Mouse (Mus musculus): ENCODE data around the gene Rnpepl1. TPM values are rescaled to one million over a fixed set of nuclear protein-coding genes. Genes with fewer than 3 reads are reported as not detected.

Gene Rnpepl1
- polyA plus RNA-seq, 1 experiment = 164 TPM

DNA sequence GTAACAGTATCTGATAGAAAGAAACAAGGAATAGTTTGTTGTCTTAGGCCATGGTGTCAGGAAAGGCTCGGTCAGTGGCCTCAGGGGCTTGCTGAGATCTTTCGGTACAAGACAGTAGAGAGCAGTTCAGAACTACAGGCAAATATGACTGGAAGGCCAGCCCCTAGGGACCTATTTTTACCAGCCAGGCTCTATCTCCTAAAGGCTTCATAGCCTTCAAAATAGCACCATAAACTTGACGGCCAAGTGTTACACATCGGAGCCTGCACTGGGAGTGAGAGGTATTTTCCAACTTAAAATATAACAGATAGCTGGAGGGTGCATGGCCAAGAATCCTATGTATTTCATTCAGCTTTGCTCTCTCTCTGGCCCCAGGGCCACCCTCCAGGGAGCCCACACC lies 10.9 kb downstream of the Rnpepl1 start:
- no peak for DNase-seq (ENCODE audit: low read depth in 1 of 2, low spot score in 2 of 2)
- no peaks in the 10 kb centered on the region for H3K4me1 ChIP-seq (ENCODE audit: control insufficient read depth, insufficient read depth, insufficient read length)
- H3K27me3 ChIP-seq (ENCODE audit: control insufficient read depth, insufficient read depth, low read length) = no peaks in the 10 kb centered on the region
- no peak for TF ChIP-seq CTCF (IDR thresholded peaks at IDR 0.05; ENCODE audit: extremely low read depth, insufficient read depth, insufficient read length, insufficient replicate concordance)
- TF ChIP-seq POLR2A (IDR thresholded peaks at IDR 0.05; ENCODE audit: low read depth, low read length) = no peak
- peaks cover 36% of the 10 kb centered on the region for H3K36me3 ChIP-seq (ENCODE audit: control insufficient read depth, insufficient read depth, low read length)
- 96% methylated on average over 4 of the region's 4 CpGs for WGBS
- no peak overlapping the region for H3K4me3 ChIP-seq (ENCODE audit: extremely low read depth, insufficient read depth, insufficient read length)
- no peak overlapping the region for H3K27ac ChIP-seq (ENCODE audit: insufficient read depth, low read length)

DNA sequence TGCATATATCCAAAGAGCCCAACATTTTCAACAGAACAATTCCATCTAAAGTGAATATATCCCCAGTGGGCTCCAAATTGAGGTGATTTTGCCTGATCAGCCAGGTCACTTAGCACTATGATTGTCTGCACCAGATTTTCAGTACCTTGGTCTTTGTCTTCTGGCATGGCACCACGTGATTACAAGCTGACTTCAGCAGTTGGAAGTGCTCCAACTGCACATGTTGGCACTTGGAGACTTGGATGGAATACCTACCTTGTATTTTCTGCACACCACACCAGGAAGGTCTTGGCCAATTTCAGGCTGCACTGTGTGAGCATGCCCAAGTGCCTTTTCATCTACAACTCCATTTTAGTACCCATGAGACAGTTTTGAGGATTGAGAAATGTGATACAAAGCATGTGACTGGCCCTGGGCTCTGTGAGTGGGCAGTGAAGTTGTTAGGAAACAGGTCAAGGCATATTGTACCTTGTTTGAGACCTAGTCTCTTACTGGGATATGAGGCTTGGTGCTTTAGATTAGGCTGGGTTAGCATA lies 19.7 kb downstream of the Rnpepl1 start:
- no peaks in the 10 kb centered on the region for H3K36me3 ChIP-seq (ENCODE audit: control insufficient read depth, insufficient read depth, low read length)
- H3K4me3 ChIP-seq (ENCODE audit: extremely low read depth, insufficient read depth, insufficient read length) = no peak overlapping the region
- DNase-seq (ENCODE audit: low read depth in 1 of 2, low spot score in 2 of 2) = no peak
- H3K27ac ChIP-seq (ENCODE audit: insufficient read depth, low read length) = no peak overlapping the region
- TF ChIP-seq CTCF (IDR thresholded peaks at IDR 0.05; ENCODE audit: extremely low read depth, insufficient read depth, insufficient read length, insufficient replicate concordance) (no peak), POLR2A (IDR thresholded peaks at IDR 0.05; ENCODE audit: low read depth, low read length) (no peak)
- WGBS = 26% methylated on average over 1 of the region's 1 CpGs
- no peaks in the 10 kb centered on the region; the same call in 1 of the 2 replicates for H3K4me1 ChIP-seq (ENCODE audit: control insufficient read depth, insufficient read depth, insufficient read length)
- H3K27me3 ChIP-seq (ENCODE audit: control insufficient read depth, insufficient read depth, low read length) = no peaks in the 10 kb centered on the region

DNA sequence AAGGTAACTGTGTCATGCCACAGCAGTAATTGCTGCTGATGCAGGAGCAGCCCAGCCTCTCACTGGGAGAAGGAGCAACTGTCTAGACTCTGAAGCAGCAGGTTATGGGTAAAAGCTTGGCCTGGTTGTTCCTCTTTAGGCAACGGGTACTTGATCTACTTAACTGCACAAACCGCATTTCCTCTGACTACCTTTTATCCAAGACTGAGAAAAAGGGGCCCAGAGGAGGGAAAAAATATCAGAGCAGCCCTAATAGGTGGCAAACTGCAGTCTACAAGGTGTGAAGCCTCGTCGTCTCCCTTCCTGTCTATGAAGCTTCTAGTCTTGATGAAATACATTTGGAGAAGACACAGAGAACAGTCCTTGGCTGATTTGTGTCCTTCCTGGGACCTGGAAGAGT lies 23.0 kb downstream of the Rnpepl1 start:
- Histone ChIP-seq H3K4me3 (ENCODE audit: extremely low read depth, insufficient read depth, insufficient read length) (peak overlapping the region; percentile 58), H3K27me3 (ENCODE audit: control insufficient read depth, insufficient read depth, low read length) (no peaks in the 10 kb centered on the region), H3K27ac (ENCODE audit: insufficient read depth, low read length) (peak overlapping the region; percentile 84), H3K36me3 (ENCODE audit: control insufficient read depth, insufficient read depth, low read length) (no peaks in the 10 kb centered on the region), H3K4me1 (ENCODE audit: control insufficient read depth, insufficient read depth, insufficient read length) (no peaks in the 10 kb centered on the region; the same call in 1 of the 2 replicates)
- no peak for DNase-seq (ENCODE audit: low read depth in 1 of 2, low spot score in 2 of 2)
- WGBS = 40% methylated on average over 4 of the region's 4 CpGs
- no peak for TF ChIP-seq POLR2A (IDR thresholded peaks at IDR 0.05; ENCODE audit: low read depth, low read length)
- TF ChIP-seq CTCF (IDR thresholded peaks at IDR 0.05; ENCODE audit: extremely low read depth, insufficient read depth, insufficient read length, insufficient replicate concordance) = no peak

DNA sequence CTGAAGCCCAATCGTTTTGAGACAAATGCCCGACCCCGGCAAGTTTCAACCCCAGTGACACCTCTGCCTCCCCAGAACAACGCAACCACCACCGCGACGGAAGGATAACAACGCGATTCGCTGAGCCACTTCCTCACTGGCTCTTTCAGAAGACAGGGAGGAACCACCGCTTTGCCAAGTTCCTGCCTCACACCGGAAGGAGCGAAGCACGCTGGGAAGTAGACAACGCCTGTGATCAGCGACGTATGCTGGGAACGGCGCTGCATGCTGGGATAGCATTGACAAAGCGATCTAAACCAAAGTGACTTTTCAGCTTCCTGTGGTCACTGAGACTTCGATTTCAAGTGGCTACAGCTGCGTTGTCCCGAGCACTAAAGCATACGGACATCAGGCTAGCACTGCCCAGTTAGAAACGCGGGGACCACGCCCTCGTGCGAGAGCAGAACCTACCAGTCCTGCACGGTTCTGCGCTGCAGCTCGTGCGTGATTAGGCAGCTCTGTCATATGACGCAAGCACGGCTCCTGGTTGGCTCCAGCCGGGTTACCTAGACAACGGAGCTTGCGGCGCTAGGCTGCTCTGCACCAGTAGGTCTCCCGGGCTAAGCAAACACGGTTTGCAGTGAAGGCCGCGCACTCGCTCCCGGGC lies 23.7 kb downstream of the Rnpepl1 start, which contains the start of gene Capn10:
Gene Capn10 (plus strand): TSS at position 195 of the 646 bp plus-strand sequence.
- Histone ChIP-seq H3K27me3 (ENCODE audit: control insufficient read depth, insufficient read depth, low read length) (no peaks in the 10 kb centered on the region), H3K4me1 (ENCODE audit: control insufficient read depth, insufficient read depth, insufficient read length) (no peaks in the 10 kb centered on the region; the same call in 1 of the 2 replicates), H3K36me3 (ENCODE audit: control insufficient read depth, insufficient read depth, low read length) (peaks cover under 1% of the 10 kb centered on the region; the same call in 1 of the 2 replicates), H3K4me3 (ENCODE audit: extremely low read depth, insufficient read depth, insufficient read length) (peak within 1 kb of the TSS; percentile 58), H3K27ac (ENCODE audit: insufficient read depth, low read length) (peak within 1 kb of the TSS; percentile 84)
- DNase-seq (ENCODE audit: low read depth in 1 of 2, low spot score in 2 of 2) = peak; percentile 87 to 95
- TF ChIP-seq CTCF (IDR thresholded peaks at IDR 0.05; ENCODE audit: extremely low read depth, insufficient read depth, insufficient read length, insufficient replicate concordance) = no peak
- TF ChIP-seq POLR2A (IDR thresholded peaks at IDR 0.05; ENCODE audit: low read depth, low read length) = peak; percentile 82
- under 1% methylated on average over 45 of the region's 45 CpGs for WGBS

DNA sequence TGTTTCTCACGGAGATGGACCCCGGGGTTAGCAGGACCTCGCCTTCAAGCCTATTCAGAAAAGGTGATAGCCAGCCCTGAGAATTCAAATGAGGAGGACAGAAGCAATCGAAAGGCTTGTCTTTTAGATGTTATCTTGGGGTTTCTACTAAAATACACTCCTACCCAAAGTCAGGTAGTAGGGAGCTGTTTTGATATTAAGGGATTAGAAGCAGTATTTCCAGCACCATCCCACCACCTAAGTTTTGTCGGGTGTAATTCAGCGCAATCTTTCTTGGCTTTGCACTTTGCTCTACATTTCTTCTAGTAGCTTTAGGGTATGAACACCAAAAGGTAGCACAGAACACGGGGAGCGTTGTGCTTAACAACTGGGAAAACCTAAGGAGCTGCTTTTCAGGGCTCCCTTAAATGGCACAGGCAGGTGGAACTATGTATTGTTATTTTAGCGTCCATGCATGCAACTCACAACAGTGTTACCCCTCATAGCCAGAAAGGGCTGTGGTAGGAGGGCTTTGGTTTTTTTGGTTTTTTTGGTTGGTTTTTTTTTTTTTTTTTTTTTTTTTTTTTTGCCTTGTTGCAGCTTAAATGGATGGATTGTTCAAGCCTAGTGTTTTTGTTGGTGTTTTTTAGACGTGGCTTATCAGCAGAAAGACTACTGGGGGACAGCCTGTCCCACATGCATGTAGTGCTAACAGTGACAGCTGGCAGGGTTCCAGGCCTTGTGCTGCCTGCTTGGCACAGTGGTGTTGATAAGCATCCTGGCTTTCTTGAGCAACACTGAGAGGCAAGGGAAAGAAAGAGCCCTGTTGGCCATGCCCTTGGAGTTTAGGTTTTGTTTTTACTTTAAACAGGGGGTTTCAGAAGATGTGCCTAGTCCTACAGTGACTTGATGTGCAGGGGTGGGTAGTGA lies 24.7 kb downstream of the Rnpepl1 start:
- 14% methylated on average over 10 of the region's 10 CpGs for WGBS
- H3K4me1 ChIP-seq (ENCODE audit: control insufficient read depth, insufficient read depth, insufficient read length) = no peaks in the 10 kb centered on the region; the same call in 1 of the 2 replicates
- H3K36me3 ChIP-seq (ENCODE audit: control insufficient read depth, insufficient read depth, low read length) = peaks cover 6% of the 10 kb centered on the region; the same call in 1 of the 2 replicates
- H3K27ac ChIP-seq (ENCODE audit: insufficient read depth, low read length) = peak overlapping the region; percentile 84
- TF ChIP-seq POLR2A (IDR thresholded peaks at IDR 0.05; ENCODE audit: low read depth, low read length) = no peak
- no peak for TF ChIP-seq CTCF (IDR thresholded peaks at IDR 0.05; ENCODE audit: extremely low read depth, insufficient read depth, insufficient read length, insufficient replicate concordance)
- no peaks in the 10 kb centered on the region for H3K27me3 ChIP-seq (ENCODE audit: control insufficient read depth, insufficient read depth, low read length)
- peak overlapping the region; percentile 58 for H3K4me3 ChIP-seq (ENCODE audit: extremely low read depth, insufficient read depth, insufficient read length)
- DNase-seq (ENCODE audit: low read depth in 1 of 2, low spot score in 2 of 2) = no peak

DNA sequence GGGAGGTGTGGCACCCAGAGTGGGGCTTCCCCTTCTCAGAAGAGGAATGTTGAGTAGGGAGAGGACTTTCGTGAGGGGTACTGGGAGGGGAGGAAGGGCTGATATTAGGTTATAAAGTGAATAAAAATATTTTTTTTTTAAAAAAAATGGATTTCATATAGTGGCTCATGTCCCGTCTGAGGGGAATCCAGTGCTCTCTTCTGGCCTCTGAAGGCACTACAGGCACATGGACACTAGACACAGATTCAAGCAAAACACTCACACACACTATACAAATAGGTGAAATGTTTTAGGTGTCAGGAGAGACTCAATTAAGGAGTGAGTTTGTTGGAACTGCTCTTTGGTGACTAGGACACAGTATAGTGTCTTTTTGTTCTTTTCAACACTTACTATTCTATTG lies 25.4 kb downstream of the Rnpepl1 start:
- Histone ChIP-seq H3K27me3 (ENCODE audit: control insufficient read depth, insufficient read depth, low read length) (no peaks in the 10 kb centered on the region), H3K27ac (ENCODE audit: insufficient read depth, low read length) (no peak overlapping the region), H3K4me3 (ENCODE audit: extremely low read depth, insufficient read depth, insufficient read length) (no peak overlapping the region), H3K36me3 (ENCODE audit: control insufficient read depth, insufficient read depth, low read length) (peaks cover 8% of the 10 kb centered on the region), H3K4me1 (ENCODE audit: control insufficient read depth, insufficient read depth, insufficient read length) (no peaks in the 10 kb centered on the region; the same call in 1 of the 2 replicates)
- WGBS = 34% methylated on average over 2 of the region's 2 CpGs
- no peak for TF ChIP-seq CTCF (IDR thresholded peaks at IDR 0.05; ENCODE audit: extremely low read depth, insufficient read depth, insufficient read length, insufficient replicate concordance)
- no peak for TF ChIP-seq POLR2A (IDR thresholded peaks at IDR 0.05; ENCODE audit: low read depth, low read length)
- DNase-seq (ENCODE audit: low read depth in 1 of 2, low spot score in 2 of 2) = no peak
